Mouse (Mus musculus): ENCODE results near the gene Ddx19b.

GRCm38 (mm10) chr8:111031572-111031971 lies at the start of gene Ddx19b:
- TF ChIP-seq CTCF (IDR thresholded peaks at IDR 0.05; ENCODE audit: borderline replicate concordance, control insufficient read depth, extremely low read depth, insufficient read depth, low read length, poor library complexity) (no peak), POLR2A (IDR thresholded peaks at IDR 0.05; ENCODE audit: control insufficient read depth, extremely low read depth, insufficient read depth, low read length, poor library complexity) (no peak)

Measured in thymus, adult 2 months (tissue).